Mouse (Mus musculus) hindlimb bud, embryonic 11.5 days (tissue): Measurements from ENCODE around the gene Fam25c.

Source experiments
- DNase-seq: peaks from one replicate; pipeline ENCODE4 v3.0.0-alpha.2; 2012; ENCODE audit warnings: low read depth, low spot score; ENCODE audit errors: extremely low spot score

Gene Fam25c

GRCm38 (mm10) chr14:34355301-34355700, at the start of gene Fam25c:
TSS of gene Fam25c (minus strand) at chr14:34355433.
- DNase-seq = no peak

- DNase-seq = no peak
Measured at GRCm38 (mm10) chr14:34403424-34403823, 48.2 kb upstream of the Fam25c start.

GRCm38 (mm10) chr14:34402871-34403270, 47.6 kb upstream of the Fam25c start:
- no peak for DNase-seq

DNA sequence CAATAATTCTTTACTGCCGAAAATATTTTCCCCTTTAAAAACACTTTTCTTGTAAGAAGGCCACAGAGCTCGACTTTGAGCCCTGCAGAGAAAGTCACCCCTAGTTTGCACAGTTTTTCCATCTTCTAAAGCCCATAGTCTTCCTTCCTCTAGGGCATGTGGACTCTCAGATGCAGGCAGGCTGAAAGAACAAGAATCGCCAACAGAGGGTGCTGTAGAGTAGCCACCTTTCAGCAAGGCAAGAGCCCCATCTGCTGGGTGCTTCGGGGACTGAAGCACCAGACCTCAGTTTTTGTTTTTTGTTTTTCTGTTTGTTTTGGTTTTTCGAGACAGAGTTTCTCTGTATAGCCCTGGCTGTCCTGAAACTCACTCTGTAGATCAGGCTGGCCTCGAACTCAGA, 45.9 kb upstream of the Fam25c start:
- peak; percentile 61 for DNase-seq

- no peak for DNase-seq
Measured at GRCm38 (mm10) chr14:34400021-34400420, 44.8 kb upstream of the Fam25c start.

DNA sequence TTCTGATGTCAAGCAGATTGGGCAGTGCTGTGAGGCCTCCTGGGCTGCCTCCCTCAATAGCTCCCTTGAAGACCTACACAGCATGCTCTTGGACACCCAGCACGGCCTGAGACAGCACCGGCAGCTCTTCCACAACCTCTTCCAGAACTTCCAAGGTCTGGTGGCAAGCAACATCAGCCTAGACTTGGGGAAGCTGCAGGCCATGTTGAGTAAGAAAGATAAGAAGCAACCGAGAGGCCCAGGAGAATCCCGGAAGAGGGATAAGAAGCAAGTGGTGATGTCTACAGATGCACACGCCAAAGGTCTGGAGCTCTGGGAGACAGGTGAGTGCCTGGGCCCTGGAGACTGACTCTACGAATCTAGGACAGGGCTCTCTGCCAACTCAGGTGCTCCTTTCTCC, 44.1 kb upstream of the Fam25c start:
- no peak for DNase-seq

DNA sequence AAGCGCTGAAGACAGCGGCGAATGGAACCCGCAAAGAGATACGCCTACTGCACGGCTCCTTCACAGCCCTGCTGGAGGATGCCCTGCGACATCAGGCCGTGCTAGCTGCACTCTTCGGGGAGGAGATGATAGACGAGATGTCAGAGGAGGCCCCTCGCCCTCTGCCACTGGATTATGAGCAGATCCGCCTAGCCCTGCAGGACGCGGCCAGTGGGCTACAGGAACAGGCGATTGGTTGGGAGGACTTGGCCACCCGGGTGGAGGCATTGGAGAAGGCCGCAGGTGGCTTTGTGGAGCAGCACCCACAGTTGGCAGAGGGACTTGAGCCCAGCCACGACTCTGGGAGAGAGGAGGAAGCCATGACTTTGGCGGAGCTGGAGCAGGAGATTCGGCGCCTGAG, 43.7 kb upstream of the Fam25c start:
- DNase-seq = no peak

DNA sequence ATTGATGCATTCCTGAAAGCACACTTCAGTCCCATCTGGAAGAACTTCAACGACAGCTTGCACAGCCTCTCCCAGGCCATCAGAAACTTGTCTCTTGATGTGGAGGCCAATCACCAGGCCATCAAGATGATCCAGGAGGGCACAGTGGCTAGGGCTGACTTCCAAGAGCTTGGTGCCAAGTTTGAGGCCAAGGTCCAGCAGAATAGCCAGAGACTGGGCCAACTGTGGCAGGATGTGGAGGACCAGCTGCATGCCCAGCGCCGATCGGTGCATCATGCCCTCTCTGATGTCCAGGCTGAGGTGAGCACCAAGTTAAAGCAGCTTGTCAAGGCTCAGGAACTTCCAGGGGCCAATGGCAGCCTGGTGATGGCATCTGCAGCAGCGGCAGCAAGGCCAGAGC, 42.6 kb upstream of the Fam25c start:
- DNase-seq = no peak

DNA sequence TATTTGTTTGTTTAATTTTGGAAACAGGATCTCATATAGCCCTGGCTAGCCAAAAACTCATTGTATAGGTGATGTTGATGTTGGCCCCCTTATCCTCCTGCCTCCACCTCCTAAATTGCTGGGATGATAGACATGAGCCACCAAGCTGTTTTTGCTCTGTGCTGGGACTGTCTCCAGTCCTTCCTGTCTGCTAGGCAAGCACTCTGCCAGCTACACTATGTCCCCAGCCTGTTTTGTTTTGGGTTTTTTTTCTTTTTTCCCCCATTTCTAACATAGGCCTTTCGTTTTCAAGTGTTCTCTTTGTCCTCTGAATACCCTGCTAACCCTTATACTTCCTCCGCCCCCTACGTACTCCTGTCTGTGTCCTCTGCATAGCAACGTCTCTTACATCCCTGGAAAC, 38.1 kb upstream of the Fam25c start:
- DNase-seq = no peak

- DNase-seq = no peak
Measured at GRCm38 (mm10) chr14:34382921-34383704, 27.9 kb upstream of the Fam25c start.

- peak; percentile 22 for DNase-seq
Measured at GRCm38 (mm10) chr14:34378560-34379331, 23.5 kb upstream of the Fam25c start.

- no peak for DNase-seq
Measured at GRCm38 (mm10) chr14:34377121-34377520, 21.9 kb upstream of the Fam25c start.

GRCm38 (mm10) chr14:34375941-34376340, 20.7 kb upstream of the Fam25c start:
- no peak for DNase-seq

DNA sequence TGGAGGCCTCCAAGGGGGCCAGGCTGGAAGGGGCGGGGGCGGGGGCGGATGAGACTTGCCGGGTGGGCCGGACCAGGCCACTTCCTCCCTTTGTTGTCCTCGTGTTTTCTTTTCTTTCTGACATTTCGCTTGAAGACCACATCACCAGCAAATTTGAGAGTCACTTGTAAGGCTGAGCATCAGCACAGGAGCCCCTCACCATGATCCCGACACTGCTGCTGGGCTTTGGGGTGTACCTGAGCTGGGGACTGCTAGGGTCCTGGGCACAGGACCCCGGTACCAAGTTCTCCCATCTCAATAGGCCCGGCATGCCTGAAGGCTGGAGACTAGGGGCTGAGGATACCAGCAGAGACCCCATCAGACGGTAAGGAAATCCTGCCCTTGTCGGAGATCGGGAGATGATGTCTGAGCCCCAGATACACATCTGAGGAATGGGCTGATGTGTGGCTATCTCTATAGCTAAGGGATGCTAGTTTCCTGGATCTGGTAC, 20.2 kb upstream of the Fam25c start, which contains the start of gene Mmrn2:
TSS of gene Mmrn2 (plus strand) at position 51 of the 490 bp plus-strand sequence.
- DNase-seq = no peak

GRCm38 (mm10) chr14:34374577-34374976, 19.3 kb upstream of the Fam25c start, which contains the start of gene Sncg:
TSS of gene Sncg (minus strand) at chr14:34374789.
- no peak for DNase-seq

DNA sequence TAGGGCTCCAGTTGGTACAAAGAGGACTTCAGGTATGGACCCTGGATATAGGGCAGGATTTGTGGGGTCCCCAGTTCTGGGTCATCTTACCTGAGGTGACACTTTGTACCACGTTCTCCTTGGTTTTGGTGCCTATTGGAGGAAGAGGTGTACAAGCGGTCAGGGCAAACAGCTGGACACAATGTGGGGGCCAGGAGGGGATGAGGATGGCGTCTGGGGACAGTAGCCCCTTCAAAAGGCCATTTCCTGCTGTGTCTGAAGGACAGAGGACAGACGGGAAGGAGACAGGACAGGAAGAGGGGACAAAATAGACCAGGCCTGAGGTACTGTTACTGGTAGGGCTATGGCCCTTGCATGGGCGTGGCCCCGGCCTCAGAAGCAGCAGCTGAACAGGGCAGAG, 18.3 kb upstream of the Fam25c start:
- DNase-seq = no peak

DNA sequence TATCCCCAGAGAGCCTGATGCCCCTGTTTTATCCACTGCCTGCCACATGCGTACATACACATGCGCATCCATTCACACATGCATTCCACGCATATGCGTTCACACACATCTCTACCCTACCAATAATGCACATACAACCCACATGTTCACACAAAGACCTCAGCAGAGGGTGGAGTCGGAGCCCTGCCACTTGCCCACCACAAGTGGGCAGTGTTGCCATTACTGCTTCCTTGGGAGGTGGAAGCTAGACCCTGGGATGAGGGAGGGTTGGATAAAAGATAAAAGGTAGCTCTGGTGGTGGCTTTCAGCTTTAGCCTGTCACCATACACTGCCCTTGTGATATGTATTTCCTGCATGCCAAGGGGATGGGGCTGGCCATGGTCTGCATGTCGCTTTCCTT, 17.4 kb upstream of the Fam25c start:
- no peak for DNase-seq

DNA sequence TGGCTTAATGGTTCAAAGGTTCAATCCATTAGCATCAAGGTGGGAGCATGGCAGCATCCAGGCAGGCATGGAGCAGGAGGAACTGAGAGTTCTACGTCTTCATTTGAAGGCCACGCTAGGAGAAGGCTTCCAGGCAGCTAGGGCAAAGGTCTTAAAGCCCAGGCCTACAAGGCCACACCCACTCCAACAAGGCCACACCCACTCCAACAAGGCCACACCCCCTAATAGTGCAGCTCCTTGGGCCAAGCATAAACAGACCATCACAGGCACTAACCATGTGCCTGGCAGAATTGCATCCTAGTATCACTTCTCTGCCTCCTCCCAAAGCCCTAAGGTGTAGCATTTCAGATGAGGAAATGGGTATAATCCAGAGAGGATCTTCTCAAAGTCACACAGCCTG, 16.5 kb upstream of the Fam25c start:
- no peak for DNase-seq

DNA sequence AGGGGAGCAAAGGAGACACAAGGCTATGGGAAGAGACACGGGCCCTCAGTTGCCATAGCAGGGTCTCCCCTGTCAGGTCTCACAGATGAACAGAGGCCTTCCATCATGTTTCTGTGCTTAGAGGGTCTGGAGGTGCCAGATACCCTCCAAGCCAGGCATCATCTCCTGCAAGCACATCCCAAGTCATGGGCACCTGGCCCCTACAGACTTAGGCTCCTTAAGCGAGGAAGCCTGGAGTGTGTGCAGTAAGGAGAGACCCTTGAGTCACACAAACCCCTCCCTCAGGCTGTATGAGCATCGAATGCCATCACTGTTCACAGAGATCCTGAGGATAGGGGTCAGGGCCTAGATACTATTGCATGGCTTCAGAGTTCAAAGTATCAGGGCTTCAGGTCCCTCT, 15.7 kb upstream of the Fam25c start:
- DNase-seq = no peak

DNA sequence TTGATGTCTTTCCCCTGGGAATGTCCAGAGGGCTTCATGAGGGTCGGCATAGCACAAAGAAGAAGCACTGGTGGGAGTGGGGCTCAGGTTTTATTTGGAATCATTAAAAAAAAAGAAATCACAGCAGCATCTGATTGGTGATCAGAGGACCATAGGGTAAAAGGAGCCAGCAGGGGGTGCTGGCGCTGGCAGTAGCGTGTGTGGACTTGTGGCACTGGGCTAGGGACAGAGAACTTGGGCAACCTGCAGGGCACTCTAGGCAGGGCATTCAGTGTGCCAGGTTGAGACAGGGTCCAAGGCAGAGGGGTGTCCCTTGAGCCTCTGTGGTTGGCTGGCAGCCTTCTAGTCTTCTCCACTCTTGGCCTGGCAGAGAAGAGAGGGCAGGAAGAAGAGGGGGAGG, 15.0 kb upstream of the Fam25c start:
- no peak for DNase-seq

DNA sequence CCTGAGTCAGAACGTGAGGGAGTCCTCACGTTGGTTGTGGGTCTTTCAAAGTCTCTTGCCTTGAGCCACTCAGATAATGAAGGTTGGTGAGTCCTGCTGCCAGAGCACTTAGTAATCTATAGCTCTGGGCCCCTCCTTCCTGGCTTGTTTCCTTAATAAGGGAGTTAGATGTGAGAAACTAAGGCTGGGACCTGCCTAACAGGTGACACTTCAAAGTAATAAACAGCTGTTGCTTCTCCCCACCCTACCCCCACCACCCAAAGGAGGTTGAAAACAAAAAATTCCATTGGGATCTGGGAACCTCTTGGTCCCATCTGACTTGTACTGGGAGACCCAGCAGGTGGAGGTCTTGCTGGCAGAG, 9.9 kb upstream of the Fam25c start:
- DNase-seq = no peak
